Mouse (Mus musculus): Measurements from ENCODE around the gene Sgcd. TPM values are rescaled to one million over a fixed set of nuclear protein-coding genes. Genes with fewer than 3 reads are reported as not detected.
"Not testable (repeated sequence)": the region's sequence is repeated elsewhere in the genome, so short reads cannot be mapped to it uniquely, and the experiment has no call there.

The Sgcd gene
- polyA plus RNA-seq, 1 experiment: 52.2 TPM

DNA sequence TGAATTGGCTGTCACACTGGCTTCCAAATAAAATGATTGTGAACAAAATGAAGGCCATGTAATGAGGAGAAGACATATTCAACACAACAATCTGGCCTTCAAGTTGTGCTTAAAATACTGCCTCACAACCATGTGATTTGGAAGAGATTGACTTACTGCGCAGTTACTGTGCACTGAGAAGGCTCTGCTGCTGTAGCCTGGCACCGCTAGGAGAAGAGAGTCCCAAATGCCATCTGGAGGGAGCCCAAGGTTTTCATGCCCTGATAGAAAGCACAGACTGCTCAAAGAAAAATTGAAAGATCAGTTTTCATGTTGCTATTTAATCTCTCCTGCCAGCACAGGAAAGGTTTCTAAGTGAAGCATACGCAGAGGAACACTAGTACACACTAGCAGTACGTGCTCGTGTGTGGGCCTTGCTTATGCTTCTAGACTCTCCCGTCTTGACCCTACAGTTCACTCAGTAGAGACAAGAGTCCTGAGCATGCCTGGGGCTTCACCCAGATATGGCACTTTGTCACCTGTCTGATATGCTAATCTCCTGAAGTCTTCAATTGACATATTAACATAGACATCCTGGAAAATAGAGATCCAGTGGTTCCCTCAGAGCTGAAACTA is 184.6 kb downstream of the Sgcd start:
- no peak for TF ChIP-seq POLR2A (IDR thresholded peaks at IDR 0.05; ENCODE audit: low read depth, low read length)
- no peak for TF ChIP-seq CTCF (IDR thresholded peaks at IDR 0.05; ENCODE audit: borderline replicate concordance, insufficient read depth, low read length)
- no peaks in the 10 kb centered on the region for H3K4me1 ChIP-seq (ENCODE audit: control insufficient read depth, insufficient read depth, low read length)

DNA sequence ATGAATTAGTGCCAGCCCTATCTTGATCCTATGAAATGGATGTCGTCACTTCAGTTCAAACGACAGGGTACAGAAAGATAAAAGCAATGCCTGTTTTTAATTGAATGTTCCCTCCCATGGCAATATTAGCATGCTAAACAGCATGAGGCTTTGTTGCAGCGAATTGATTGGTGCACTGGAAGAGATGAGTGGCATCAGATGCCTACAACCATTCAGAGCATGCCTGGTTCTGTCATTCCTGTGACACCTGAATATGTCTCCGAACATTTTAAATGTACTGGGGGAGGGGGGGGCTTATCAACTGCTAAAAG is 210.9 kb downstream of the Sgcd start:
- TF ChIP-seq POLR2A (IDR thresholded peaks at IDR 0.05; ENCODE audit: low read depth, low read length) (no peak), CTCF (IDR thresholded peaks at IDR 0.05; ENCODE audit: borderline replicate concordance, insufficient read depth, low read length) (no peak)
- Histone ChIP-seq H3K4me3 (ENCODE audit: insufficient read depth, low read length) (no peak overlapping the region), H3K4me1 (ENCODE audit: control insufficient read depth, insufficient read depth, low read length) (no peaks in the 10 kb centered on the region), H3K27ac (ENCODE audit: insufficient read depth, low read length) (no peak overlapping the region)

More for the DNA sequence above, 184.6 kb downstream of the Sgcd start:
- H3K4me3 ChIP-seq (ENCODE audit: insufficient read depth, low read length): no peak overlapping the region
- no peak overlapping the region for H3K27ac ChIP-seq (ENCODE audit: insufficient read depth, low read length)

GRCm38 (mm10) chr11:47777226-47777915 is 211.4 kb downstream of the Sgcd start:
- Histone ChIP-seq H3K4me3 (ENCODE audit: insufficient read depth, low read length) (no peak overlapping the region), H3K27ac (ENCODE audit: insufficient read depth, low read length) (no peak overlapping the region)
- TF ChIP-seq CTCF (IDR thresholded peaks at IDR 0.05; ENCODE audit: borderline replicate concordance, insufficient read depth, low read length) (no peak), POLR2A (IDR thresholded peaks at IDR 0.05; ENCODE audit: low read depth, low read length) (no peak)

GRCm38 (mm10) chr11:47776019-47776418 is 212.8 kb downstream of the Sgcd start:
- TF ChIP-seq POLR2A (IDR thresholded peaks at IDR 0.05; ENCODE audit: low read depth, low read length): no peak
- Histone ChIP-seq H3K4me3 (ENCODE audit: insufficient read depth, low read length) (no peak overlapping the region), H3K27ac (ENCODE audit: insufficient read depth, low read length) (no peak overlapping the region), H3K4me1 (ENCODE audit: control insufficient read depth, insufficient read depth, low read length) (no peaks in the 10 kb centered on the region)

More at GRCm38 (mm10) chr11:47777226-47777915, 211.4 kb downstream of the Sgcd start:
- H3K4me1 ChIP-seq (ENCODE audit: control insufficient read depth, insufficient read depth, low read length): no peaks in the 10 kb centered on the region

DNA sequence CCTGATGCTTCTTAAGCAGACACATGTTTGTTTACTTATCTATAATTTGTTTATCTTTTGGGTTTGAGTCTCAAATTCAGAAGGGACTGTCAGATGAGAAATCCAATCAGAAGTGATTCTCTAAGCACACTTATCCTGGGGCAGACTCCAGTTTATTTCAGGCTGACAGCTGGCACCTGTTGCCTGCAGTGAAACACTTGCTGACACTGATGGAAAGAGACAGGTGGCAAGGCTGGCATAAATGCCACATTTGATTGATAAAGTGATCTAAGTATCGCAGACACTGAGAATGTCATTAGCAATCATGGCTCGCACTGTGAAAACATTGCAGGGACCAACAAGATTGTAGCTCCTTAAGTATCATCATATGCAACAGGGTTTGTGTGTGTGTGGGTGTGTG is 222.9 kb downstream of the Sgcd start:
- no peak for TF ChIP-seq CTCF (IDR thresholded peaks at IDR 0.05; ENCODE audit: borderline replicate concordance, insufficient read depth, low read length)
- no peak for TF ChIP-seq POLR2A (IDR thresholded peaks at IDR 0.05; ENCODE audit: low read depth, low read length)
- no peak overlapping the region for H3K27ac ChIP-seq (ENCODE audit: insufficient read depth, low read length)
- no peaks in the 10 kb centered on the region for H3K4me1 ChIP-seq (ENCODE audit: control insufficient read depth, insufficient read depth, low read length)
- no peak overlapping the region for H3K4me3 ChIP-seq (ENCODE audit: insufficient read depth, low read length)

DNA sequence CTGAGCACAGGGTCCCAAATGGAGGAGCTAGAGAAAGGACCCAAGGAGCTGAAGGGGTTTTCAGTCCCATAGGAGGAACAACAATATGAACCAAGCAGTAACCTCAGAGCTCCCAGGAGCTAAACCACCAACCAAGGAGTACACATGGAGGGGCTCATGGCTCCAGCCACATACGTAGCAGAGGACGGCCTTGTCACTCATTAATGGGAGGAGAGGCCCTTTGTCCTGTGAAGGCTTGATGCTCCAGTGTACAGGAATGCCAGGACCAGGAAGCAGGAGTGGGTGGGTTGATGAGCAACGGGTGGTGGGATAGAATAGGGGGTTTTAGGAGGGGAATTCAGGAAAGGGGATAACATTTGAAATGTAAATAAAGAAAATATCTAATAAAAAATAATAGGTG is 225.2 kb downstream of the Sgcd start:
- not testable (repeated sequence) for H3K4me3 ChIP-seq (ENCODE audit: insufficient read depth, low read length); H3K27ac ChIP-seq (ENCODE audit: insufficient read depth, low read length); H3K4me1 ChIP-seq (ENCODE audit: control insufficient read depth, insufficient read depth, low read length)

GRCm38 (mm10) chr11:47759015-47759414 is 229.8 kb downstream of the Sgcd start:
- TF ChIP-seq CTCF (IDR thresholded peaks at IDR 0.05; ENCODE audit: borderline replicate concordance, insufficient read depth, low read length): no peak
- no peak for TF ChIP-seq POLR2A (IDR thresholded peaks at IDR 0.05; ENCODE audit: low read depth, low read length)
- Histone ChIP-seq H3K27ac (ENCODE audit: insufficient read depth, low read length) (no peak overlapping the region), H3K4me1 (ENCODE audit: control insufficient read depth, insufficient read depth, low read length) (no peaks in the 10 kb centered on the region), H3K4me3 (ENCODE audit: insufficient read depth, low read length) (no peak overlapping the region)

GRCm38 (mm10) chr11:47742806-47743205 is 246.0 kb downstream of the Sgcd start:
- no peak overlapping the region for H3K4me3 ChIP-seq (ENCODE audit: insufficient read depth, low read length)
- H3K4me1 ChIP-seq (ENCODE audit: control insufficient read depth, insufficient read depth, low read length): no peaks in the 10 kb centered on the region
- TF ChIP-seq CTCF (IDR thresholded peaks at IDR 0.05; ENCODE audit: borderline replicate concordance, insufficient read depth, low read length) (no peak), POLR2A (IDR thresholded peaks at IDR 0.05; ENCODE audit: low read depth, low read length) (no peak)
- no peak overlapping the region for H3K27ac ChIP-seq (ENCODE audit: insufficient read depth, low read length)

GRCm38 (mm10) chr11:47704930-47705787 is 283.6 kb downstream of the Sgcd start:
- TF ChIP-seq POLR2A (IDR thresholded peaks at IDR 0.05; ENCODE audit: low read depth, low read length): no peak
- TF ChIP-seq CTCF (IDR thresholded peaks at IDR 0.05; ENCODE audit: borderline replicate concordance, insufficient read depth, low read length): no peak
- no peak overlapping the region for H3K27ac ChIP-seq (ENCODE audit: insufficient read depth, low read length)

GRCm38 (mm10) chr11:47695611-47696010 is 293.2 kb downstream of the Sgcd start:
- Histone ChIP-seq H3K4me3 (ENCODE audit: insufficient read depth, low read length) (no peak overlapping the region), H3K4me1 (ENCODE audit: control insufficient read depth, insufficient read depth, low read length) (no peaks in the 10 kb centered on the region), H3K27ac (ENCODE audit: insufficient read depth, low read length) (no peak overlapping the region)
- no peak for TF ChIP-seq CTCF (IDR thresholded peaks at IDR 0.05; ENCODE audit: borderline replicate concordance, insufficient read depth, low read length)

More at GRCm38 (mm10) chr11:47704930-47705787, 283.6 kb downstream of the Sgcd start:
- no peak overlapping the region for H3K4me3 ChIP-seq (ENCODE audit: insufficient read depth, low read length)
- peaks cover 4% of the 10 kb centered on the region; the same call in 1 of the 2 replicates for H3K4me1 ChIP-seq (ENCODE audit: control insufficient read depth, insufficient read depth, low read length)
